Mouse (Mus musculus): ENCODE data around the gene Tmod1.

DNA sequence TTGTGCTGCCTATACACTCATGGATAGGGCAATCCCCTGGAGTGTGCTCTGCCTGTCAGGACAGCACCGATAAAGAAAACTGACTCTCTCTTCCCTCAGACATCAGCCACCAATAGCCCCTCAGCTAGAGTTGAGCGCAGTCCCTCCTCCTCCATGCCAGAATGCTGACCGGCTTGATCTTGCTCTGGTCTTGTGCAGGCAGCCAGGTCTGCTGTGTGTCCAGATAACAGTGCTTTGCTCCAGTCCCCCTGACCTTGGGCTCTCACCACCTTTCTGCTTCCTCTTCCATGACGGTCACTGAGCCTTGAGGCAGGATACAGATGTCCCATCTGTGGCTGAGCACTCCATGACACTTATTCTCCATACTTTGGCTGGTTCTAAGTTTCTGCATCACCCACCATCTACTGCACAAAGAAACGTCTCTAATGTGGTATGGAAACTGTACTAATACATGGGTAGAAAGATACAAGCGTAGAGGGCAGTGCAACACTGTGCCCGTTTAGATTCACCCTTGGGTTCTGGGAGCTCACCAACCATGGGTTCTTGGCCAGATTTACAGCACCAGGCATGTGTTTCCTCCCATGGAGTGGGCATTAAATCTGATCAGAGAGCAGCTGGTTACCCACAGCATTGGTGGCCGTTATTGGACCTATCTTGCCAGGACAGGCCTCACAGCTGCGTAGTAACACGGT, 63.5 kb downstream of the Tmod1 start:
- TF ChIP-seq CTCF (IDR thresholded peaks at IDR 0.05) (no peak), EP300 (IDR thresholded peaks at IDR 0.05) (no peak)

All from lung, postnatal 0 days (tissue).